Mouse (Mus musculus): ENCODE measurements around the gene Bphl. TPM values are rescaled to one million over a fixed set of nuclear protein-coding genes. Genes with fewer than 3 reads are reported as not detected.
A peak's percentile ranks its signal among the peaks of the same experiment; 100 is the strongest.

Gene Bphl
- total and polyA plus RNA-seq, 3 experiments: 11.2 to 40.9 (median 30.5) TPM

- Histone ChIP-seq H3K4me3 (ENCODE audit: low read depth, low read length) (no peak overlapping the region), H3K9me3 (replicated peaks) (peaks cover 3% of the 10 kb centered on the region), H3K4me1 (ENCODE audit: insufficient read depth, low read depth, low read length) (peaks cover 22% of the 10 kb centered on the region), H3K27me3 (ENCODE audit: insufficient read depth, low read length) (no peaks in the 10 kb centered on the region), H3K36me3 (replicated peaks) (no peaks in the 10 kb centered on the region)
- DNase-seq (ENCODE audit: low spot score): no peak
- no peak for ATAC-seq (ENCODE audit: extremely low read depth, insufficient number of reproducible peaks, low FRiP score, poor library complexity, severe bottlenecking)
- TF ChIP-seq GATA2 (IDR thresholded peaks at IDR 0.05; ENCODE audit: borderline replicate concordance, low read depth, low read length): no peak
- TF ChIP-seq POLR2AphosphoS5 (IDR thresholded peaks at IDR 0.05; ENCODE audit: insufficient replicate concordance, low read depth, low read length): no peak
- TF ChIP-seq GATA1 (IDR thresholded peaks at IDR 0.05; ENCODE audit: borderline replicate concordance, low read length): no peak
- TF ChIP-seq CTCF (IDR thresholded peaks at IDR 0.05; ENCODE audit: low read depth, low read length): no peak
- no peak for TF ChIP-seq TAL1 (conservative IDR thresholded peaks at IDR 0.05; ENCODE audit: low read depth, low read length)
Measured at GRCm38 (mm10) chr13:34095542-34096435, 58.4 kb downstream of the Bphl start.

GRCm38 (mm10) chr13:34096455-34096854, 59.1 kb downstream of the Bphl start:
- H3K27me3 ChIP-seq (ENCODE audit: insufficient read depth, low read length): no peaks in the 10 kb centered on the region
- H3K9me3 ChIP-seq (replicated peaks): peaks cover 3% of the 10 kb centered on the region
- H3K4me3 ChIP-seq (ENCODE audit: low read depth, low read length): no peak overlapping the region
- peaks cover 29% of the 10 kb centered on the region for H3K4me1 ChIP-seq (ENCODE audit: insufficient read depth, low read depth, low read length)
- TF ChIP-seq TAL1 (conservative IDR thresholded peaks at IDR 0.05; ENCODE audit: low read depth, low read length): no peak
- TF ChIP-seq GATA2 (IDR thresholded peaks at IDR 0.05; ENCODE audit: borderline replicate concordance, low read depth, low read length): no peak
- no peak for TF ChIP-seq POLR2AphosphoS5 (IDR thresholded peaks at IDR 0.05; ENCODE audit: insufficient replicate concordance, low read depth, low read length)
- no peak for TF ChIP-seq GATA1 (IDR thresholded peaks at IDR 0.05; ENCODE audit: borderline replicate concordance, low read length)
- TF ChIP-seq CTCF (IDR thresholded peaks at IDR 0.05; ENCODE audit: low read depth, low read length): no peak
- DNase-seq (ENCODE audit: low spot score) (no peak), ATAC-seq (ENCODE audit: extremely low read depth, insufficient number of reproducible peaks, low FRiP score, poor library complexity, severe bottlenecking) (no peak)
- H3K36me3 ChIP-seq (replicated peaks): no peaks in the 10 kb centered on the region

GRCm38 (mm10) chr13:34097086-34097485, 59.7 kb downstream of the Bphl start:
- DNase-seq (ENCODE audit: low spot score): no peak
- Histone ChIP-seq H3K9me3 (replicated peaks) (peaks cover 3% of the 10 kb centered on the region), H3K4me1 (ENCODE audit: insufficient read depth, low read depth, low read length) (peaks cover 35% of the 10 kb centered on the region), H3K36me3 (replicated peaks) (no peaks in the 10 kb centered on the region), H3K27me3 (ENCODE audit: insufficient read depth, low read length) (no peaks in the 10 kb centered on the region), H3K4me3 (ENCODE audit: low read depth, low read length) (no peak overlapping the region)
- TF ChIP-seq CTCF (IDR thresholded peaks at IDR 0.05; ENCODE audit: low read depth, low read length) (no peak), POLR2AphosphoS5 (IDR thresholded peaks at IDR 0.05; ENCODE audit: insufficient replicate concordance, low read depth, low read length) (no peak), GATA1 (IDR thresholded peaks at IDR 0.05; ENCODE audit: borderline replicate concordance, low read length) (no peak), TAL1 (conservative IDR thresholded peaks at IDR 0.05; ENCODE audit: low read depth, low read length) (no peak), GATA2 (IDR thresholded peaks at IDR 0.05; ENCODE audit: borderline replicate concordance, low read depth, low read length) (no peak)
- ATAC-seq (ENCODE audit: extremely low read depth, insufficient number of reproducible peaks, low FRiP score, poor library complexity, severe bottlenecking): no peak

- peak; percentile 21 for DNase-seq (ENCODE audit: low spot score)
- Histone ChIP-seq H3K9me3 (replicated peaks) (peaks cover 6% of the 10 kb centered on the region), H3K36me3 (replicated peaks) (no peaks in the 10 kb centered on the region), H3K4me1 (ENCODE audit: insufficient read depth, low read depth, low read length) (peaks cover 33% of the 10 kb centered on the region), H3K4me3 (ENCODE audit: low read depth, low read length) (peak overlapping the region; percentile 52; the same call in 1 of the 2 replicates), H3K27me3 (ENCODE audit: insufficient read depth, low read length) (no peaks in the 10 kb centered on the region)
- peak; percentile 35 for ATAC-seq (ENCODE audit: extremely low read depth, insufficient number of reproducible peaks, low FRiP score, poor library complexity, severe bottlenecking)
- no peak for TF ChIP-seq POLR2AphosphoS5 (IDR thresholded peaks at IDR 0.05; ENCODE audit: insufficient replicate concordance, low read depth, low read length)
- TF ChIP-seq CTCF (IDR thresholded peaks at IDR 0.05; ENCODE audit: low read depth, low read length): no peak
- no peak for TF ChIP-seq TAL1 (conservative IDR thresholded peaks at IDR 0.05; ENCODE audit: low read depth, low read length)
- TF ChIP-seq GATA1 (IDR thresholded peaks at IDR 0.05; ENCODE audit: borderline replicate concordance, low read length): no peak
- TF ChIP-seq GATA2 (IDR thresholded peaks at IDR 0.05; ENCODE audit: borderline replicate concordance, low read depth, low read length): no peak
Measured at GRCm38 (mm10) chr13:34100733-34101132, 63.3 kb downstream of the Bphl start.

GRCm38 (mm10) chr13:34101247-34101646, 63.9 kb downstream of the Bphl start:
- TF ChIP-seq CTCF (IDR thresholded peaks at IDR 0.05; ENCODE audit: low read depth, low read length) (no peak), GATA1 (IDR thresholded peaks at IDR 0.05; ENCODE audit: borderline replicate concordance, low read length) (no peak), GATA2 (IDR thresholded peaks at IDR 0.05; ENCODE audit: borderline replicate concordance, low read depth, low read length) (no peak), POLR2AphosphoS5 (IDR thresholded peaks at IDR 0.05; ENCODE audit: insufficient replicate concordance, low read depth, low read length) (no peak), TAL1 (conservative IDR thresholded peaks at IDR 0.05; ENCODE audit: low read depth, low read length) (no peak)
- Histone ChIP-seq H3K4me1 (ENCODE audit: insufficient read depth, low read depth, low read length) (peaks cover 28% of the 10 kb centered on the region), H3K27me3 (ENCODE audit: insufficient read depth, low read length) (no peaks in the 10 kb centered on the region), H3K9me3 (replicated peaks) (peaks cover 6% of the 10 kb centered on the region), H3K36me3 (replicated peaks) (no peaks in the 10 kb centered on the region), H3K4me3 (ENCODE audit: low read depth, low read length) (no peak overlapping the region; the same call in 1 of the 2 replicates)
- DNase-seq (ENCODE audit: low spot score) (no peak), ATAC-seq (ENCODE audit: extremely low read depth, insufficient number of reproducible peaks, low FRiP score, poor library complexity, severe bottlenecking) (no peak)

GRCm38 (mm10) chr13:34101908-34102307, 64.5 kb downstream of the Bphl start:
- DNase-seq (ENCODE audit: low spot score): no peak
- ATAC-seq (ENCODE audit: extremely low read depth, insufficient number of reproducible peaks, low FRiP score, poor library complexity, severe bottlenecking): peak; percentile 76
- Histone ChIP-seq H3K4me3 (ENCODE audit: low read depth, low read length) (no peak overlapping the region), H3K27me3 (ENCODE audit: insufficient read depth, low read length) (no peaks in the 10 kb centered on the region), H3K9me3 (replicated peaks) (peaks cover 6% of the 10 kb centered on the region), H3K4me1 (ENCODE audit: insufficient read depth, low read depth, low read length) (peaks cover 26% of the 10 kb centered on the region), H3K36me3 (replicated peaks) (no peaks in the 10 kb centered on the region)
- peak; percentile 34; the same call in 1 of the 2 replicates for TF ChIP-seq TAL1 (conservative IDR thresholded peaks at IDR 0.05; ENCODE audit: low read depth, low read length)
- no peak for TF ChIP-seq POLR2AphosphoS5 (IDR thresholded peaks at IDR 0.05; ENCODE audit: insufficient replicate concordance, low read depth, low read length)
- no peak for TF ChIP-seq GATA2 (IDR thresholded peaks at IDR 0.05; ENCODE audit: borderline replicate concordance, low read depth, low read length)
